Mouse (Mus musculus) urinary bladder, adult 2 months (tissue): Measurements from ENCODE around the gene Myo5a. TPM values are rescaled to one million over a fixed set of nuclear protein-coding genes. Genes with fewer than 3 reads are reported as not detected.

Experiments
- DNase-seq: peaks from one replicate; pipeline ENCODE4 v3.0.0; 2022; ENCODE audit warnings: low spot score
- polyA plus RNA-seq: library from polyadenylated mRNA; depleted of rRNA; stranded (reverse); fragments of >200 nt; gene quantifications from 2 replicates; pipeline ENCODE4 v1.2.3, GENCODE M21; 2012; rRNA removed

The Myo5a gene
- polyA plus RNA-seq: 23.9 and 28.7 TPM in 2 replicates

GRCm38 (mm10) chr9:75070457-75071028, at the start of gene Myo5a:
TSS of gene Myo5a (plus strand) at chr9:75071015.
- DNase-seq: no peak

GRCm38 (mm10) chr9:75022546-75022945, 48.3 kb upstream of the Myo5a start:
- DNase-seq: no peak

GRCm38 (mm10) chr9:75023150-75023894, 47.5 kb upstream of the Myo5a start:
- DNase-seq: no peak

GRCm38 (mm10) chr9:75024089-75024488, 46.7 kb upstream of the Myo5a start:
- no peak for DNase-seq

GRCm38 (mm10) chr9:75025689-75026088, 45.1 kb upstream of the Myo5a start:
- no peak for DNase-seq

GRCm38 (mm10) chr9:75032408-75032807, 38.4 kb upstream of the Myo5a start:
- no peak for DNase-seq

- no peak for DNase-seq
These were observed 37.7 kb upstream of the Myo5a start for GRCm38 (mm10) chr9:75033141-75033540.

GRCm38 (mm10) chr9:75034691-75035090, 36.1 kb upstream of the Myo5a start:
- no peak for DNase-seq

GRCm38 (mm10) chr9:75035944-75036343, 34.9 kb upstream of the Myo5a start:
- no peak for DNase-seq

- DNase-seq: peak; percentile 69
These were observed 33.1 kb upstream of the Myo5a start, which contains the start of gene Arpp19 for GRCm38 (mm10) chr9:75037451-75038356. TSS of gene Arpp19 (plus strand) at chr9:75037614.

GRCm38 (mm10) chr9:75038357-75038688, 32.5 kb upstream of the Myo5a start:
- DNase-seq: no peak

GRCm38 (mm10) chr9:75040566-75040965, 30.2 kb upstream of the Myo5a start:
- no peak for DNase-seq

GRCm38 (mm10) chr9:75041840-75042525, 28.8 kb upstream of the Myo5a start:
- no peak for DNase-seq

- no peak for DNase-seq
These were observed 27.6 kb upstream of the Myo5a start for GRCm38 (mm10) chr9:75043191-75043590.

- no peak for DNase-seq
These were observed 23.7 kb upstream of the Myo5a start for GRCm38 (mm10) chr9:75047079-75047478.

GRCm38 (mm10) chr9:75049100-75049499, 21.7 kb upstream of the Myo5a start:
- DNase-seq: no peak

GRCm38 (mm10) chr9:75050003-75050402, 20.8 kb upstream of the Myo5a start:
- no peak for DNase-seq

- no peak for DNase-seq
These were observed 19.0 kb upstream of the Myo5a start for GRCm38 (mm10) chr9:75051841-75052240.

- DNase-seq: no peak
These were observed 15.8 kb upstream of the Myo5a start for GRCm38 (mm10) chr9:75055046-75055445.

GRCm38 (mm10) chr9:75064678-75065331, 6.0 kb upstream of the Myo5a start:
- DNase-seq: no peak

- peak; percentile 76 for DNase-seq
These were observed 352 bp downstream of the Myo5a start for GRCm38 (mm10) chr9:75071029-75071705.
